Mouse (Mus musculus) olfactory bulb, adult 2 months (tissue): ENCODE measurements at regions not wholly inside any gene's neighbourhood (a gene's known extent, or its start where the extent isn't known, plus 50 kb on each side); places are given as distances from the start of the nearest gene placed in this dataset.

Experiments
- CTCF ChIP-seq: fragments of 200-500 bp; IDR thresholded peaks from 2 replicates; pipeline ENCODE4 v1.5.1; 2012; ENCODE audit warnings: low read depth, mild to moderate bottlenecking, low read length, moderate library complexity; ENCODE audit not compliant: insufficient read depth
- POLR2A ChIP-seq: fragments of 200-500 bp; IDR thresholded peaks from 2 replicates; pipeline ENCODE4 v1.6.1; 2012; ENCODE audit warnings: mild to moderate bottlenecking, low read depth, low read length, moderate library complexity; ENCODE audit not compliant: insufficient read depth

- TF ChIP-seq CTCF (no peak), POLR2A (no peak)
Measured at GRCm38 (mm10) chr13:84368225-84368624, 146.1 kb downstream of the Tmem161b start.
